Mouse (Mus musculus) hindbrain, embryonic 11.5 days (tissue): ENCODE results near the gene Nol9. TPM values are rescaled to one million over a fixed set of nuclear protein-coding genes. Genes with fewer than 3 reads are reported as not detected.

Experiments used
- ATAC-seq: fragments of 200-750 bp; cut with Nextera tagmentation; 2 replicates; pipeline ENCODE4 v1.8.0; 2017; ENCODE audit warnings: mild to moderate bottlenecking, moderate TSS enrichment, moderate library complexity; ENCODE audit not compliant: low FRiP score
- DNase-seq: peaks from one replicate; pipeline ENCODE4 v3.0.0-alpha.2; 2015; ENCODE audit warnings: low spot score
- H3K27ac ChIP-seq: fragments of 300-500 bp; sonication (generic); 2 replicates; pipeline ENCODE4 v1.5.1; 2014; ENCODE audit warnings: mild to moderate bottlenecking, low read depth, low read length
- H3K27me3 ChIP-seq: fragments of 300-500 bp; sonication (generic); 2 replicates; pipeline ENCODE4 v1.6.1; 2014; ENCODE audit warnings: mild to moderate bottlenecking, low read length, moderate library complexity, mixed read lengths; ENCODE audit not compliant: control insufficient read depth, insufficient read depth
- H3K36me3 ChIP-seq: fragments of 300-500 bp; sonication (generic); 2 replicates; pipeline ENCODE4 v1.6.1; 2014; ENCODE audit warnings: mild to moderate bottlenecking, low read length, moderate library complexity, mixed read lengths; ENCODE audit not compliant: control insufficient read depth, insufficient read depth
- H3K4me1 ChIP-seq: fragments of 300-500 bp; sonication (generic); replicated peaks from 2 replicates; pipeline ENCODE4 v1.6.1; 2014; ENCODE audit warnings: low read length, mixed read lengths; ENCODE audit not compliant: control insufficient read depth, insufficient read depth
- H3K4me2 ChIP-seq: fragments of 300-500 bp; sonication (generic); replicated peaks from 2 replicates; pipeline ENCODE4 v1.6.1; 2014; ENCODE audit warnings: mild to moderate bottlenecking, low read depth, low read length
- H3K4me3 ChIP-seq: fragments of 300-500 bp; sonication (generic); 2 replicates; pipeline ENCODE4 v1.5.1; 2014; ENCODE audit warnings: low read depth, low read length
- H3K9ac ChIP-seq: fragments of 300-500 bp; sonication (generic); 2 replicates; pipeline ENCODE4 v1.6.1; 2014; ENCODE audit warnings: low read depth, low read length
- H3K9me3 ChIP-seq: fragments of 300-500 bp; sonication (generic); 2 replicates; pipeline ENCODE4 v1.6.1; 2016; ENCODE audit warnings: low read length; ENCODE audit not compliant: control insufficient read depth
- WGBS: fragments of 180-500 bp; shearing (Covaris S2); extraction: QIAGEN DNeasy Blood & Tissue Kit; methylation state at CpG from one replicate; pipeline ENCODE4 v1.1.7; 2014; 5-methylcytosine and 5-hydroxymethylcytosine counted together
- polyA plus RNA-seq: library from polyadenylated mRNA; unstranded; fragments of >200 nt; fragmentation: Nextera tagmentation; extraction: Ambion mirVana; gene quantifications from 2 replicates; pipeline ENCODE4 v1.2.1, GENCODE M21; 2014

Gene Nol9
- polyA plus RNA-seq, 1 experiment from 2014 or later = 23.2 TPM

DNA sequence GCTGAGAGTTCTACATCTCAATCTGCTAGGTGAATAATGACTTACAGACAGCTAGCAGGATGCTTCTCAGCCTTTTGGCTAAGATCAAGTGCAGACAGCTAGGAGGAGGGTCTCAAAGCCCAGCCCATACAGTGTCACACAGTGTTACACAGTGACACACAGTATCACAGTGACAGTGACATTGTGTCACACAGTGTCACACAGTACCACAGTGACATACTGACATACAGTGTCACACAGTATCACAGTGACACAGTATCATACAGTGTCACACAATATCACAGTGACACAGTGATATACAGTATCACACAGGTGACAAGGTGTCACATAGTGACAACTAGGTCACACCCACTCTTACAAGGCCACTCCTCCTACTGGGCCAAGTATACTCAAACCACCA is 28.2 kb downstream of the Nol9 start:
- Histone ChIP-seq H3K4me1 (no peaks in the 10 kb centered on the region), H3K9ac (no peak overlapping the region), H3K4me2 (no peak overlapping the region), H3K27ac (no peak overlapping the region), H3K36me3 (no peaks in the 10 kb centered on the region), H3K4me3 (no peak overlapping the region), H3K27me3 (no peaks in the 10 kb centered on the region), H3K9me3 (no peaks in the 10 kb centered on the region)
- DNase-seq = no peak
- no peak for ATAC-seq

DNA sequence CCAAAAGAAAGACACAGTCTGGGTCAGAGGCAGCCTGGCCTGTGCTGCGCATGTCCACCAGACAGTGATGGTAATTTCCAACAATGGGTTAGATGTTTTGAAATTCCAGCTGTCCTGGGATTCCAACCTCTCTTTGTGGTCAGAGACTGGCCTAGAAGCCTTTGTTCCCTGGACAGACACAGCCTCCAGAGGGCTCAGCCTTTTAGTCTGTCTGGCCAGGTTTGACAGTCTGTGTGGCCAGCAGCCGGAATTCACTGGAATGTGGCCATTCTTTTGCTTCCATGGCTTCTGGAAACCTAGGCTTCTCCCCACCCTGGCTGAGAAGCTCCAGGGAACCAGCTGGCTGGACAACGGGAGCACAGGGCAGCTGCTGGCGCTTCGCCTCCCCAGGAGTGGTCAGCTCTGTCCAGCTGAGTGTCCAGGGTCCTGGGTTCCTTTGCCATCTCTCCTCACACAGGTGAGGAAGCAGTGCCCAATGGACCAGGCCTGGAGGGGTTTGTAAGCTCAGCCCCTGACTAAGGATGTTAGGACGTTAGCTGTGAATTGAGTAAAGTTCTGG is 29.1 kb downstream of the Nol9 start:
- Histone ChIP-seq H3K36me3 (no peaks in the 10 kb centered on the region), H3K4me1 (no peaks in the 10 kb centered on the region), H3K27me3 (no peaks in the 10 kb centered on the region), H3K9me3 (no peaks in the 10 kb centered on the region), H3K4me3 (no peak overlapping the region), H3K4me2 (no peak overlapping the region), H3K9ac (no peak overlapping the region), H3K27ac (no peak overlapping the region)
- DNase-seq (no peak), ATAC-seq (no peak)
- 73% methylated on average over 6 of the region's 6 CpGs for WGBS

DNA sequence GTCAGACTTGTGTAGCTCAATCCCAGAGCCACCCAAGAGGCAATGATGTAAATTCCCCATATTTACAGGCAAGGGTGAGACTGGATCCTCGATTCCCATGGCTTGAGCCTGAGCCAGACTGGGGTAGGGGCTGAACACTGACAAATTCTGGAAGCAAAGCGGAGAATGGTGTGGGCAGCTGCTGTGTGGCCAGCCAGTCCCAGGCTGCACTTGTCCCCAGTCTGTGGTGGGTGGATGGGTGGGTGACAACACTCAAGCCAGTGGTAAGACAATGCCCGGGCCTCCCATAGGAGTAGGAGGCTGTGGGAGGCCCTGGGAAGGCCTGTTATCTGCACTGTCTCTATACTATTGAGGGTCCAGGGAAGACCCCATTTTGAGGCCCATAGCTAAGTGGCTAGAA is 30.1 kb downstream of the Nol9 start:
- 82% methylated on average over 3 of the region's 3 CpGs for WGBS
- H3K4me1 ChIP-seq = no peaks in the 10 kb centered on the region
- no peaks in the 10 kb centered on the region for H3K27me3 ChIP-seq
- no peak overlapping the region for H3K4me2 ChIP-seq
- no peaks in the 10 kb centered on the region for H3K36me3 ChIP-seq
- ATAC-seq (no peak), DNase-seq (no peak)
- no peak overlapping the region for H3K27ac ChIP-seq
- H3K4me3 ChIP-seq = no peak overlapping the region
- H3K9ac ChIP-seq = no peak overlapping the region
- no peaks in the 10 kb centered on the region for H3K9me3 ChIP-seq

DNA sequence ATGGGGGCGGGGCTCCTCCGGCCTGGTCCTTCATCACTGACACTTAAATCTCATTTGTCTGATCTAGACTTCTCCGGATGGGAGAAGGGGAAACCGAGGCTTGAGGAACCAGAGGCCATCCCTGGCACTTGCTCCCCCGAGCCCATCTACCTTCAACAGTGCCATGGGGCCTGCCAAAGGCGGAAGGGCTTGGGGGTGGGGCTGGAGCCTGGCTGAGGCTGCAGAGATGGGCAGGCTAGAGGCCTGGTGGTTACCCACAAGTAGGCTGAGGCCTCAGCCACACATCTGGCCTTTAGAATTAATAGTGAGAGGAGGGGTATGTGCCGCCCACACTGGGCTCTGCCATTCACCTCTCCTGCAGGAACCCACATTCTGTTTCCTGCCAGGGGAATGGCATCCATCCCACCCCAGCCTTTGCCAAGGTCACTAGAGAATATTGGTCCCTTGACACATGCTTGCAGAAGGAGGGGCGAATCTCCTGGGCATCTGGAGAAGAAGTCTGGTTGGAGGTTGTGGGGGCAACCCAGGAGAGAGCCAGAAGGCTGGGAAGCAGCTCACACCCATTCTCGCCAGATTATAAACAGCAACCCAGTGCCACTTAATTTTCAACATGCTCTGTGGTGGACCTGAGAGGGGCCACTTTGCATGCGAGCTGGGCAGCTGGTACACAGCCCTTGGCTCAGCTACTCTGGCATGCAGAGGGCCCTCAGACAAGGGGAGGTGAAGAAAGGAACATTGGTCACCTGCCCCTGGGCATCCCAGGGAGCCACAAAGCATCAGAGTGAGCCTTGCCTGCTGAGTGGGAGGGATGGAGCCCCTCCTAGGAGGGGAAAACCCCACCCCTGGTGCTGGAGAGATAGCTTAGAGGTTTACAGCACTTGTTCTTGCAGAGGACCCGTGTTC is 31.6 kb downstream of the Nol9 start:
- ATAC-seq = no peak
- Histone ChIP-seq H3K4me2 (no peak overlapping the region), H3K4me3 (no peak overlapping the region), H3K9ac (no peak overlapping the region), H3K4me1 (no peaks in the 10 kb centered on the region), H3K27me3 (no peaks in the 10 kb centered on the region), H3K36me3 (no peaks in the 10 kb centered on the region), H3K27ac (no peak overlapping the region), H3K9me3 (no peaks in the 10 kb centered on the region)
- 84% methylated on average over 11 of the region's 11 CpGs for WGBS
- no peak for DNase-seq

DNA sequence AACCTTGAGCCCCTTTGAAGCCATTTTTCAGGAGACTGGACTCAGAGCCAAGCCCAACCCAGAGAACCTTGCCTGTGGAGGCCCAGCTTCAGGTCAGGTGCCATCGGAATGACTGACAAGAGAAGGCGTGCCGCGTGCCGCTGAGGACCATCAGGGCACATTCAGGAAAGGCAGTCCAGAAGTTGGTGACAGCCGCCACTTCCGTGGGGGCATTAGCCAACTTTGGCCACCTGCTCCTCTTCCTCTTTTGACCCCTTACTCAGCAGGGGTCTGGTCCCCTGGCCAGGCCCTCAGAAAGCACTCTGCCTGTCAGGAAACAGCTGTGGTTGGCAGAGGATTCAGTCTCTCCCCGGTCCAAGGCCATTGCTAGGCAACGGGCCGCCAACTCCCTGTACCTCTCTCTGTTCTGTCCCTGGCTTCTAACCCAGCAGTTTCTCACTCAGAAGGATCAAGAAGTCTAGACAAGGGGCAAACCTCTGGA is 33.0 kb downstream of the Nol9 start, which contains the start of gene Plekhg5:
Gene Plekhg5, plus strand, starts transcription at position 378 of the 481 bp plus-strand sequence.
- DNase-seq (peak; percentile 23), ATAC-seq (no peak)
- no peak within 1 kb of the TSS for H3K4me2 ChIP-seq
- no peaks in the 10 kb centered on the region for H3K4me1 ChIP-seq
- no peak within 1 kb of the TSS for H3K9ac ChIP-seq
- 66% methylated on average over 10 of the region's 10 CpGs for WGBS
- H3K9me3 ChIP-seq = no peaks in the 10 kb centered on the region
- no peak within 1 kb of the TSS for H3K27ac ChIP-seq
- H3K27me3 ChIP-seq = no peaks in the 10 kb centered on the region
- no peak within 1 kb of the TSS for H3K4me3 ChIP-seq
- H3K36me3 ChIP-seq = no peaks in the 10 kb centered on the region

DNA sequence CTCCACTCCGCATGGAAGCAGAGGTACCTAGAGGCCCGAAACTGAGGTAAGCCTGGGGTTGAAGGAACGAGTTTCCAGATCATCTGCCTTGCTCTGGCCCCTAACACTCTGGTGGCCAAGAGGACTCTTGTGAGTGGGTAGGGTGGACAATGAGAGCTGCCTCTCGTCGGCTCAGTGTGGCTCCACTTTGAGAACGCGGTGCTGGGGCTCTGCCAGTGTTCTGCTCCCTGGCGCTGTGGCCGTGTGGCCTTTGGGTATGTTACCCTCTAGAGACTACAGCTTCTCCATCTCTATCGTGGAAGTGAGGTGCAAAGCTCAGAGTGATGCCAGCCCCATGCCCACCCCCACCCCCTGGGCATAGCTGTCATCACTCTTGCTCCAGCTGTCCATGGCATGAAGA is 33.5 kb downstream of the Nol9 start:
- ATAC-seq = no peak
- no peak overlapping the region for H3K27ac ChIP-seq
- no peaks in the 10 kb centered on the region for H3K4me1 ChIP-seq

DNA sequence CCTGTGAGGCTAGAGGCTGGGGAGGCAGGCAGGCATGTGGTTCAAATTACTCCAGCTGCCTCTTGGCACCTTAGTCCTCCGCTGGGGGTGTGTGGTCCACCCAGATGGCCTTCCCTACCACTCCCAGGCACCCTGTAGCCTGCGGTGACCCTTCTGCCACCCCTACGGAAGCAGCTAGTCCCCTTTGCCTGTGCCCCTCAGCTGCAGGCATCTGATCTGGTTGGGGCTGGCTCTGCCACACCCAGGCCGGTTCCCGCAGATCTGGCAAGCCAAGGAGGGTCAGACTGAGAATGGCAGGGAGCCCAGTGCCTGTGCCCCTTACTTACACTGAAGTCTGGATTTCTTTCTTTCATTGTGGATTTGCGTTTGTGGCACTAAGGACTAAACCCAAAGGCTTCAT is 34.6 kb downstream of the Nol9 start:
- H3K27ac ChIP-seq = no peak overlapping the region
- H3K9me3 ChIP-seq = no peaks in the 10 kb centered on the region
- no peaks in the 10 kb centered on the region for H3K4me1 ChIP-seq
- no peaks in the 10 kb centered on the region for H3K27me3 ChIP-seq
- H3K4me2 ChIP-seq = no peak overlapping the region
- no peak overlapping the region for H3K4me3 ChIP-seq
- no peak overlapping the region for H3K9ac ChIP-seq
- ATAC-seq (no peak), DNase-seq (no peak)
- H3K36me3 ChIP-seq = no peaks in the 10 kb centered on the region
- 92% methylated on average over 6 of the region's 6 CpGs for WGBS

More for the DNA sequence above, 33.5 kb downstream of the Nol9 start:
- Histone ChIP-seq H3K9me3 (no peaks in the 10 kb centered on the region), H3K36me3 (no peaks in the 10 kb centered on the region), H3K27me3 (no peaks in the 10 kb centered on the region), H3K9ac (no peak overlapping the region), H3K4me2 (no peak overlapping the region), H3K4me3 (no peak overlapping the region)
- no peak for DNase-seq
- 69% methylated on average over 10 of the region's 10 CpGs for WGBS

DNA sequence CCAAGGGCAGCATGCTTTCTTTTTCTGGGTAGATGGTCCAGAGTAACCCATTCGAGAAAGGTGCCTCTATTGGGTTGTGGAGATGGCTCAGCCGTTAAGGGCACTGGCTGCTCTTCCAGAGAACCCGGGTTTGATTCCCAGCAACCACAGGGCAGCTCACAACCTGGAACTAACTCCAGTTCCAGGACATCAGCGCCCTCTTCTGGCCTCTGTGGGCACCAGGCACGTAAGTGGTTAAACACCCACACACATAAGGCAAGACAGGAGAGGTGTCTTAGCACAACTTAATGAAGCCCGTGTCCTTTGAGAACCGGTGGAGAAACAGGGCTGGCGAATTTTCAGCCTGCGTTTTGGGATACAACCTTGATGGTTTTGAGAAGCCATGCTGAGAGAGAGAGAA is 35.4 kb downstream of the Nol9 start:
- H3K36me3 ChIP-seq = no peaks in the 10 kb centered on the region
- H3K4me3 ChIP-seq = no peak overlapping the region
- no peaks in the 10 kb centered on the region for H3K9me3 ChIP-seq
- ATAC-seq (no peak), DNase-seq (no peak)
- no peak overlapping the region for H3K9ac ChIP-seq
- no peaks in the 10 kb centered on the region for H3K4me1 ChIP-seq
- no peak overlapping the region for H3K4me2 ChIP-seq
- H3K27me3 ChIP-seq = no peaks in the 10 kb centered on the region
- no peak overlapping the region for H3K27ac ChIP-seq
- 84% methylated on average over 9 of the region's 9 CpGs for WGBS

DNA sequence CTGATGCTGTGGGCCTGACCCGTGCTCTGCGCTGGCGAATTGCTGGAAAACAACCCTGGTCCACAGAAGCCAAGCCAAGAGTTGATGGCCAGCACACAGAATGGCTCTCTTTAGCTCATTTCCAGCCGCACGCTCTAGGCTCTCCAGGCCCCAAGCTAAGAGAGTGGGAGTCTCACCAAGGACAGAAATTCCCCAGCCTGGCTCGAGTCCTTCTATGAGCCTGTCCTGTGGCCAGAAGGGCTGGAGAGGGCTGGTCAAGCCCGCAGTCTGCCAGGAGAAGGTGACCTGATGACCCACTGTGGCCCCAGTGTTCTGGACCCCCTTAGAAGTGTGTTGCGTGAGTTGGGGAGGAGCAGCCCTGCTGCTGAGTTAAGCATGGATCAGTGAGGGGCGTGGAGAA is 38.1 kb downstream of the Nol9 start:
- H3K4me1 ChIP-seq = no peaks in the 10 kb centered on the region
- no peak for ATAC-seq
- H3K4me3 ChIP-seq = no peak overlapping the region
- H3K27ac ChIP-seq = no peak overlapping the region
- H3K9ac ChIP-seq = no peak overlapping the region
- no peaks in the 10 kb centered on the region for H3K27me3 ChIP-seq
- no peaks in the 10 kb centered on the region for H3K9me3 ChIP-seq
- DNase-seq = no peak
- H3K4me2 ChIP-seq = no peak overlapping the region
- no peaks in the 10 kb centered on the region for H3K36me3 ChIP-seq
- 93% methylated on average over 9 of the region's 9 CpGs for WGBS
